Mouse (Mus musculus) lung, postnatal 0 days (tissue): ENCODE data around the gene Itih3. TPM values are rescaled to one million over a fixed set of nuclear protein-coding genes. Genes with fewer than 3 reads are reported as not detected.

Experiments
- ATAC-seq: fragments of 200-750 bp; cut with Nextera tagmentation; 2 replicates; pipeline ENCODE4 v1.8.0; 2017; ENCODE audit warnings: moderate library complexity
- DNase-seq: peaks from one replicate; pipeline ENCODE4 v3.0.0-alpha.2; 2016; ENCODE audit warnings: low spot score
- H3K27ac ChIP-seq: fragments of 300-500 bp; sonication (generic); 2 replicates; pipeline ENCODE4 v1.5.1; 2014; ENCODE audit warnings: antibody characterized with exemption, mild to moderate bottlenecking, low read length, mixed read lengths
- H3K27me3 ChIP-seq: fragments of 300-500 bp; sonication (generic); replicated peaks from 2 replicates; pipeline ENCODE4 v1.6.1; 2014; ENCODE audit warnings: low read length, mixed read lengths; ENCODE audit not compliant: insufficient read depth
- H3K36me3 ChIP-seq: fragments of 300-500 bp; sonication (generic); 2 replicates; pipeline ENCODE4 v1.6.1; 2014; ENCODE audit warnings: low read length, mixed read lengths; ENCODE audit not compliant: insufficient read depth
- H3K4me1 ChIP-seq: fragments of 300-500 bp; sonication (generic); 2 replicates; pipeline ENCODE4 v1.6.1; 2014; ENCODE audit warnings: antibody characterized with exemption, low read depth, low read length, mixed read lengths; ENCODE audit not compliant: insufficient read depth
- H3K4me2 ChIP-seq: fragments of 300-500 bp; sonication (generic); replicated peaks from 2 replicates; pipeline ENCODE4 v1.6.1; 2014; ENCODE audit warnings: low read depth, mild to moderate bottlenecking, low read length, moderate library complexity, mixed read lengths
- H3K4me3 ChIP-seq: fragments of 300-500 bp; sonication (generic); 2 replicates; pipeline ENCODE4 v1.5.1; 2014; ENCODE audit warnings: low read depth, low read length
- H3K9ac ChIP-seq: fragments of 300-500 bp; sonication (generic); replicated peaks from 2 replicates; pipeline ENCODE4 v1.6.1; 2014; ENCODE audit warnings: low read depth, mild to moderate bottlenecking
- H3K9me3 ChIP-seq: fragments of 300-500 bp; sonication (generic); 2 replicates; pipeline ENCODE4 v1.6.1; 2016; ENCODE audit warnings: low read length, mixed read lengths
- CTCF ChIP-seq: IDR thresholded peaks from 2 replicates; pipeline ENCODE4 v1.5.1; 2016; ENCODE audit warnings: antibody characterized with exemption, mild to moderate bottlenecking
- EP300 ChIP-seq: IDR thresholded peaks from 2 replicates; pipeline ENCODE4 v1.6.1; 2016; ENCODE audit warnings: antibody characterized with exemption, mild to moderate bottlenecking, control low read depth
- WGBS: fragments of 180-500 bp; shearing (Covaris S2); extraction: QIAGEN DNeasy Blood & Tissue Kit; methylation state at CpG from one replicate; pipeline ENCODE4 v1.1.7; 2014; 5-methylcytosine and 5-hydroxymethylcytosine counted together
- polyA plus RNA-seq: library from polyadenylated mRNA; unstranded; fragments of >200 nt; fragmentation: Nextera tagmentation; extraction: Ambion mirVana; gene quantifications from 2 replicates; pipeline ENCODE4 v1.2.1, GENCODE M21; 2015

Gene Itih3
- polyA plus RNA-seq, 1 experiment from 2014 or later, result 2.5 TPM

GRCm38 (mm10) chr14:30906001-30906400, 17.6 kb downstream of the Itih3 start:
- Histone ChIP-seq H3K4me3 (no peak overlapping the region), H3K27ac (peak overlapping the region; percentile 0; the same call in 1 of the 2 replicates), H3K9me3 (no peaks in the 10 kb centered on the region), H3K27me3 (no peaks in the 10 kb centered on the region), H3K9ac (no peak overlapping the region), H3K4me1 (peaks cover 7% of the 10 kb centered on the region; the same call in 1 of the 2 replicates), H3K36me3 (no peaks in the 10 kb centered on the region), H3K4me2 (no peak overlapping the region)
- WGBS, result 73% methylated on average over 6 of the region's 6 CpGs
- peak; percentile 72 for DNase-seq
- TF ChIP-seq EP300 (no peak), CTCF (no peak)
- ATAC-seq, result peak; percentile 22; the same call in 1 of the 2 replicates

- Histone ChIP-seq H3K27ac (no peak overlapping the region), H3K9ac (no peak overlapping the region), H3K9me3 (no peaks in the 10 kb centered on the region), H3K4me1 (peaks cover 7% of the 10 kb centered on the region; the same call in 1 of the 2 replicates), H3K4me3 (no peak overlapping the region), H3K4me2 (no peak overlapping the region), H3K27me3 (no peaks in the 10 kb centered on the region), H3K36me3 (no peaks in the 10 kb centered on the region)
- TF ChIP-seq EP300, result no peak
- no peak for TF ChIP-seq CTCF
- ATAC-seq, result no peak
- DNase-seq, result peak; percentile 59
- 62% methylated on average over 8 of the region's 8 CpGs for WGBS
These were observed 19.3 kb downstream of the Itih3 start for GRCm38 (mm10) chr14:30904307-30904706.

DNA sequence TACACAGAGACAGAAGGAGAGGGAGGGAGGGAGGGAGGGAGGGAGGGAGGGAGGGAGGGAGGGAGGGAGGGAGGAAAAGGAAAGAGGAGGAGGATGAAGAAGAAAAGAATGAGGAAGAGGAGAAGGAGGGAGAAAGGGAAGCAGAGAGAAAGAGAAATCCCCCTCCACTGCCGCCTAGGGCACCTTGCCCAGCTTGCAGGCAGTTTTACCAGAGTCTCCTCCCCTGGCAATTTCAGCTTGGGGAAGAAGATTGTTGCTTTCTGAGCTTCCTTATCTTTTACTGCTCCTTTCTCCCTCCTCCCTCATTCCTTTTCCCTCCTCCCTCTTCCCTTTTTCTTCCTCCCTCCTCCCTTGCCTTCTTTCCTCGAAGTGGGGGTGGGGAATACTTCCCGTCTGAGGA, 20.5 kb downstream of the Itih3 start:
- Histone ChIP-seq H3K36me3 (no peaks in the 10 kb centered on the region), H3K9ac (no peak overlapping the region), H3K27me3 (no peaks in the 10 kb centered on the region), H3K4me2 (no peak overlapping the region), H3K27ac (no peak overlapping the region), H3K4me3 (no peak overlapping the region), H3K9me3 (no peaks in the 10 kb centered on the region), H3K4me1 (peaks cover 7% of the 10 kb centered on the region; the same call in 1 of the 2 replicates)
- TF ChIP-seq CTCF (no peak), EP300 (no peak)
- DNase-seq (no peak), ATAC-seq (no peak)
- 50% methylated on average over 3 of the region's 3 CpGs for WGBS

- ATAC-seq, result no peak
- H3K27ac ChIP-seq, result no peak overlapping the region
These were observed 20.9 kb downstream of the Itih3 start for GRCm38 (mm10) chr14:30902628-30903027.

DNA sequence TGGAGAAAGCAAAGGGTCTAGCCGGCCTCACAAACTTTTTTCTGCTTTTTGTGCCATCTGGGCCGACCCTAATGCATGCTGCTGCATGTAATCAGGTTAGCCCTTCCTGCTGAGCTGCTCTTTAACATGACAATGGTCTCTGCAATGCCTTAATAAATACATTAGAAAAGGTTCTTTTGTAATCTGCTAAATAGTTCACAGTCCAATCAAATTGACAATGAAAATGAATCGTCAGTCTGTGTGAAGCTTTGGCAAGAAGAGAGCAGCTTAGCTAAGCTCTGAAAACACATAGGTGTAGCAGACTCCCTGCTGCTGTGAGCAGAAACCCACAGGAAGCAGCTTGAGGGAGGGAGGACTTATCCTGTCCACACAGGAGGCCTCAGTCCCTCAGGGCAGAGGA, 23.6 kb downstream of the Itih3 start:
- Histone ChIP-seq H3K36me3 (no peaks in the 10 kb centered on the region), H3K9me3 (no peaks in the 10 kb centered on the region), H3K27me3 (no peaks in the 10 kb centered on the region), H3K4me2 (no peak overlapping the region), H3K27ac (no peak overlapping the region), H3K4me1 (no peaks in the 10 kb centered on the region), H3K4me3 (no peak overlapping the region), H3K9ac (no peak overlapping the region)
- WGBS, result 70% methylated on average over 3 of the region's 3 CpGs
- TF ChIP-seq EP300 (no peak), CTCF (no peak)
- DNase-seq, result no peak
- no peak for ATAC-seq

More at GRCm38 (mm10) chr14:30902628-30903027, 20.9 kb downstream of the Itih3 start:
- WGBS, result 81% methylated on average over 5 of the region's 5 CpGs
- Histone ChIP-seq H3K9me3 (no peaks in the 10 kb centered on the region), H3K4me3 (no peak overlapping the region), H3K9ac (no peak overlapping the region), H3K27me3 (no peaks in the 10 kb centered on the region), H3K36me3 (no peaks in the 10 kb centered on the region), H3K4me1 (peaks cover 6% of the 10 kb centered on the region; the same call in 1 of the 2 replicates), H3K4me2 (no peak overlapping the region)
- TF ChIP-seq EP300, result no peak
- TF ChIP-seq CTCF, result no peak
- no peak for DNase-seq

GRCm38 (mm10) chr14:30888271-30888732, 35.3 kb downstream of the Itih3 start:
- peak; percentile 85 for ATAC-seq
- peak; percentile 94 for DNase-seq
- Histone ChIP-seq H3K36me3 (no peaks in the 10 kb centered on the region), H3K4me2 (peak overlapping the region; percentile 2; the same call in 1 of the 2 replicates), H3K4me1 (peaks cover 10% of the 10 kb centered on the region), H3K9ac (no peak overlapping the region), H3K4me3 (no peak overlapping the region), H3K9me3 (no peaks in the 10 kb centered on the region), H3K27me3 (no peaks in the 10 kb centered on the region), H3K27ac (peak overlapping the region; percentile 61)
- WGBS, result 4% methylated on average over 8 of the region's 9 CpGs
- 0 out of 2 replicates have a peak, but pooled peaks have one; percentile 45 for TF ChIP-seq EP300
- TF ChIP-seq CTCF, result peak; percentile 75
